Mouse (Mus musculus) G1E (cell line): ENCODE data around the gene Acadm.

Experiments used
- CTCF ChIP-seq: IDR thresholded peaks from 2 replicates; pipeline ENCODE4 v1.5.1; 2012; ENCODE audit warnings: low read depth, low read length, inconsistent platforms, mixed read lengths
- GATA1 ChIP-seq: IDR thresholded peaks from 2 replicates; pipeline ENCODE4 v1.6.1; 2012; ENCODE audit warnings: borderline replicate concordance, low read length, inconsistent platforms, mixed read lengths
- GATA2 ChIP-seq: IDR thresholded peaks from 2 replicates; pipeline ENCODE4 v1.6.1; 2012; ENCODE audit warnings: low read depth, low read length, inconsistent platforms, borderline replicate concordance
- TAL1 ChIP-seq: conservative IDR thresholded peaks from 2 replicates; pipeline ENCODE4 v1.6.1; 2012; ENCODE audit warnings: low read depth, low read length, inconsistent platforms, mixed read lengths

GRCm38 (mm10) chr3:153957916-153958315, 13.5 kb upstream of the Acadm start:
- no peak for TF ChIP-seq CTCF
- no peak for TF ChIP-seq TAL1
- TF ChIP-seq GATA2, result no peak
- TF ChIP-seq GATA1, result no peak
